Mouse (Mus musculus) liver, adult 2 months (tissue): Measurements from ENCODE around the gene Taok3. TPM values are rescaled to one million over a fixed set of nuclear protein-coding genes. Genes with fewer than 3 reads are reported as not detected.

Source experiments
- DNase-seq: peaks from one replicate; pipeline ENCODE4 v3.0.0-alpha.2; 2011; ENCODE audit warnings: low read depth, low spot score; ENCODE audit errors: extremely low read depth
- H3K27ac ChIP-seq: fragments of 200-500 bp; replicated peaks from 2 replicates; pipeline ENCODE4 v1.5.1; 2012; ENCODE audit warnings: low read depth, mild to moderate bottlenecking, control low read depth, inconsistent platforms, low read length; ENCODE audit not compliant: insufficient read depth
- H3K27me3 ChIP-seq: fragments of 200-500 bp; 2 replicates; pipeline ENCODE4 v1.6.1; 2012; ENCODE audit warnings: mild to moderate bottlenecking, moderate library complexity, low read length, inconsistent platforms; ENCODE audit not compliant: control insufficient read depth, insufficient read depth
- H3K36me3 ChIP-seq: fragments of 200-500 bp; 2 replicates; pipeline ENCODE4 v1.6.1; 2012; ENCODE audit warnings: low read length, inconsistent platforms; ENCODE audit not compliant: control insufficient read depth, insufficient read depth
- H3K4me1 ChIP-seq: fragments of 200-500 bp; 2 replicates; pipeline ENCODE4 v1.6.1; 2011; ENCODE audit warnings: low read length; ENCODE audit not compliant: control insufficient read depth, insufficient read depth
- H3K4me3 ChIP-seq: fragments of 200-500 bp; 2 replicates; pipeline ENCODE4 v1.5.1; 2011; ENCODE audit warnings: low read depth, mild to moderate bottlenecking, control low read depth, low read length, moderate library complexity; ENCODE audit not compliant: insufficient read depth
- H3K79me2 ChIP-seq: fragments of 200-500 bp; 2 replicates; pipeline ENCODE4 v1.6.1; 2012; ENCODE audit warnings: inconsistent platforms, mild to moderate bottlenecking, low read length, moderate library complexity; ENCODE audit not compliant: control insufficient read depth, insufficient read depth
- H3K9ac ChIP-seq: fragments of 200-500 bp; 2 replicates; pipeline ENCODE4 v1.6.1; 2012; ENCODE audit warnings: low read depth, mild to moderate bottlenecking, control low read depth, inconsistent platforms, low read length
- CTCF ChIP-seq: fragments of 200-500 bp; IDR thresholded peaks from 2 replicates; pipeline ENCODE4 v1.5.1; 2011; ENCODE audit warnings: low read depth, low read length, control low read depth
- POLR2A ChIP-seq: fragments of 200-500 bp; IDR thresholded peaks from 2 replicates; pipeline ENCODE4 v1.6.1; 2011; ENCODE audit warnings: low read length, control low read depth; ENCODE audit not compliant: insufficient read depth; ENCODE audit errors: extremely low read depth
- WGBS: fragments of 180-500 bp; shearing (Covaris S2); methylation state at CpG from one replicate; pipeline ENCODE4 v1.1.7; 2018; 5-methylcytosine and 5-hydroxymethylcytosine counted together
- polyA plus RNA-seq: library from polyadenylated mRNA; depleted of rRNA; stranded (reverse); fragments of >200 nt; gene quantifications from 2 replicates; pipeline ENCODE4 v1.2.3, GENCODE M21; 2012
- total RNA-seq: library from RNA; depleted of rRNA; stranded (reverse); fragments of >200 nt; gene quantifications from 2 replicates; pipeline ENCODE4 v1.2.3, GENCODE M21; 2014

The Taok3 gene
- total and polyA plus RNA-seq, 2 experiments = 16.2 to 23.0 TPM

DNA sequence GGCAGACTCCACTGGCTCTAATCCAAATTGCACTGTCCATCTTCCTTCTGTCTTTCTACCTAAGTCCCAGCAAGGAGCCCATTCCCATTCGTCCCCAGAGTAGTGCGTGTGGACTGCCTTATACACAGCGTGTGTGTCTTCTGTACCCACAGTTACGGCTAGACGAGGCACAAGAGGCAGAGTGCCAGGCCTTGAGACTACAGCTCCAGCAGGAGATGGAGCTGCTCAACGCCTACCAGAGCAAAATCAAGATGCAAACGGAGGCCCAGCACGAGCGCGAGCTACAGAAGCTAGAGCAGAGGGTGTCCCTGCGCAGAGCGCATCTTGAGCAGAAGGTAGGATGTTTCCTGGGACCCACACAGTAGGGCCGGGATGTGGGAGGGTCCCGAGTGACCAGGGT is 152.0 kb downstream of the Taok3 start:
- TF ChIP-seq CTCF (no peak), POLR2A (no peak)
- H3K27me3 ChIP-seq = no peaks in the 10 kb centered on the region
- 95% methylated on average over 14 of the region's 14 CpGs for WGBS
- H3K9ac ChIP-seq = no peak overlapping the region
- H3K4me3 ChIP-seq = no peak overlapping the region
- H3K4me1 ChIP-seq = no peaks in the 10 kb centered on the region
- H3K79me2 ChIP-seq = no peaks in the 10 kb centered on the region
- H3K36me3 ChIP-seq = no peaks in the 10 kb centered on the region; the same call in 1 of the 2 replicates
- no peak overlapping the region for H3K27ac ChIP-seq
- no peak for DNase-seq

DNA sequence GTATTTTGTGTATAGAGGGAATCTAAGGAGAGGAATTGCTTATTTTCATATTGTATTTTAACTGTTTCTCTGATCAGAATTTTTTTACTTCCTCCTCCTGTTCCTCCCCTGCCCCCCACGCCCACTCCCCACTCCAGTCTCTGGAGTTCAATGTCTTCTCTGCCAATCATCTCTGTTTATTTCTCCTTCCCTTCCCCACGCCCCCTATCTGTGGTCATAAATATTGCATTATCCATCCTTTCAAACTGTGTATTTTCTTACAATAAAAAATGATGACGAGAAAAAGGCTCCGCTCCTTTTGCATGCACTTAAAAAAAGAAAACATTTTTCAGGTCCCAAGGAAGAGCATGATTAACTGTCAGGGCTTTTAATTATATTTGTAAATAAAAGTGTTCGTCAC is 154.9 kb downstream of the Taok3 start:
- DNase-seq = no peak
- H3K4me1 ChIP-seq = peaks cover 10% of the 10 kb centered on the region
- H3K27me3 ChIP-seq = no peaks in the 10 kb centered on the region
- 70% methylated on average over 5 of the region's 5 CpGs for WGBS
- H3K27ac ChIP-seq = no peak overlapping the region
- no peaks in the 10 kb centered on the region for H3K79me2 ChIP-seq
- no peaks in the 10 kb centered on the region; the same call in 1 of the 2 replicates for H3K36me3 ChIP-seq
- TF ChIP-seq POLR2A = no peak
- TF ChIP-seq CTCF = no peak
- no peak overlapping the region for H3K4me3 ChIP-seq
- H3K9ac ChIP-seq = no peak overlapping the region

DNA sequence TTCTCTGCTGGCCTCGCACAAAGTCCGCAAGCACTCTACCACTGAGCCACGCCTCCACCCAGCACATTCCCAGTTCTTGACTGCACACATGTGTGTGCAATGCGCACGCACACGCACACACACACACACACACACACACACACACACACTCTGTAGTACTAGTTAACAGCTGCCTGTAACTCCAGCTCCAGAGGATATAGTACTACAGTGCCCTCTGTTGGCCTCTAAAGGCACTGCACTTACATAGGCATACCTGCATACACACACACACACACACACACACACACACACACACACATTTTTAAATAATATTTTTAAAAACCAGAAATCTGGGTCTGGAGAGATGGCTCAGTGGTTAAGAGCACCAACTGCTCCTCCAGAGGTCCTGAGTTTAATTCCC is 157.9 kb downstream of the Taok3 start:
- 97% methylated on average over 6 of the region's 6 CpGs for WGBS
- Histone ChIP-seq H3K4me3 (no peak overlapping the region), H3K79me2 (no peaks in the 10 kb centered on the region), H3K27ac (no peak overlapping the region), H3K36me3 (peaks cover 1% of the 10 kb centered on the region; the same call in 1 of the 2 replicates), H3K27me3 (no peaks in the 10 kb centered on the region), H3K9ac (no peak overlapping the region), H3K4me1 (peaks cover 10% of the 10 kb centered on the region)
- DNase-seq = no peak
- TF ChIP-seq POLR2A (no peak), CTCF (no peak)

DNA sequence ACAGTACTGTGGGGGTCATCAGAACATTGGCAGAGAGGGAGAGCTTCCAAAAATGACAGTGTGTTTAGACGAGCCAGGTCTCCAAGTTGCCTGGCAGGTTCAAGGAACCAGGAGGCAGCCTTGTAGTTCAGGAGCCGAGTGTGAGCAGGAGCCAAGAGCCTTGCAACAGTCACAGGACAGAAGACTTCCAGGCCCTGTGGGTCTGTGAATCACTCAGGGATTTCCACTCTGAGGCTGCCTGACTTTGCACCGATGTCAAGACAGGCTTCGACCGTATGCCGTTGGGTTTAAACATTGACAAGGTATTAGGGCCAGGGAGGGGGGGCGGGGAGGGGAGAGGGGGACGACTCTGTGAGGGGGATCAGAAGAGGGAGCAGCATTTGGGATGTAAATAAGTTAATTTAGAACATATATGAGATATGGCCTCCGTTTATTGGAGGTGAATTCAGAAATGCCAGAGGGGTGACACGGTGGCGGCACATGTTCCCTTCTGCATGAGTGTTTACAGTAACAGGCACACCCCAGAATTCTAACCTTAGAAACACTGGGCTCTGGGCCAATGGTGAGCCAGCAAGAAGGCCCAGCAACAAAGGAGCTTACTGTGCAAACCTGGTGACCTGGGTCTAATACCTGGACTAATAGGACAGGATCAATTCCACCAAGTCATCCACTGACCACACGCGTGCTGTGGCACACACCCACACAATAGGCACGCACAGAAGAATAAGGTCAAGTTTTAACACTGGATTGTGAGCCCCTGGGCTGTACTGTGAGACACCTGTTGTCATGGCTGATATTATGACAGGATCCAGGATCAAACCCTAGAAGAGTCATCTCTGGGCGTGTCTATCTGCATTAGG is 159.1 kb downstream of the Taok3 start:
- Histone ChIP-seq H3K9ac (peak overlapping the region; percentile 4; the same call in 1 of the 2 replicates), H3K4me1 (peaks cover 10% of the 10 kb centered on the region), H3K36me3 (peaks cover 3% of the 10 kb centered on the region; the same call in 1 of the 2 replicates), H3K4me3 (no peak overlapping the region), H3K27ac (peak overlapping the region; percentile 83), H3K27me3 (no peaks in the 10 kb centered on the region), H3K79me2 (no peaks in the 10 kb centered on the region)
- 29% methylated on average over 15 of the region's 15 CpGs for WGBS
- peak; percentile 97 for DNase-seq
- TF ChIP-seq POLR2A (no peak), CTCF (no peak)

DNA sequence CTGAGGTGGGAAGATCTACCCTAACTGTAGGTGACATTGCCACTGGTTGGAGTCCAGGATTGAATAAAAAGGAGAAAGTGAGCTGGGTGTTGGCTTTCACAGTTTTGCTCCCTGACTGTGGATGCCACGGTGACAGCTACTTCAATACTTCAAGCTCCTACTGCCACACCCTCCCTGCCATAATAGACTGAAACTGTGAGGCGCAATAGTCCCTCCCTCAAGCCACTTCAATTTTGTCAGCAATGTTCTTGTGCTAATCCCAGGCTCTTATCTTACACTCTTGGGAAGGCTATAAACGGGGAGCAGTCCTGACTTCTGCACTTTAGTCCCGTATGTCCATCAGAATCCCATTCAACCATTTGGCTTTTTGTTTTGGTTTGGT is 159.7 kb downstream of the Taok3 start:
- TF ChIP-seq POLR2A (no peak), CTCF (no peak)
- WGBS = 67% methylated on average over 4 of the region's 4 CpGs
- H3K27me3 ChIP-seq = no peaks in the 10 kb centered on the region
- no peak overlapping the region for H3K4me3 ChIP-seq
- no peak for DNase-seq
- peaks cover 8% of the 10 kb centered on the region; the same call in 1 of the 2 replicates for H3K36me3 ChIP-seq
- H3K27ac ChIP-seq = peak overlapping the region; percentile 32
- H3K4me1 ChIP-seq = peaks cover 11% of the 10 kb centered on the region
- no peaks in the 10 kb centered on the region for H3K79me2 ChIP-seq
- no peak overlapping the region for H3K9ac ChIP-seq

DNA sequence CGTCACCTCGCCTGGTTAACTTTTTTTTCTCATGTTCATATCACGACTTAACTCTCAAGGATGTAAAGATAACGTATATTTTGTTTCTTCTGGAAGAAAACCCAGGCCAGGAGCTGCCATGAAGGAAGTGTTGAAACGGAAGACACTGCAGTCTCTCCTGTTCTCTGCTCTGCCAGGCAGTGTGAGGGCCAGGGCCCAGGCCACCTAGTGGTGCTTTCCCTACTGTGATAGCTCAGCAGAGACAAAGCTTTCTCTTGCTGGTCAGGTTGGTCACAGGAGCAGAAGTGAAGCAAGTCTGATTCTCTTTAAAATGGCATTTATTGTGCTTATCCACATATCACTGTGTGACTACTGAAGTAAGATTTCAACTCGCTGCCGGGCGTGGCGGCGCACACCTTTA is 161.6 kb downstream of the Taok3 start:
- no peak overlapping the region for H3K4me3 ChIP-seq
- peaks cover 10% of the 10 kb centered on the region; the same call in 1 of the 2 replicates for H3K36me3 ChIP-seq

More for the DNA sequence above, 161.6 kb downstream of the Taok3 start:
- no peak for DNase-seq
- no peak overlapping the region for H3K27ac ChIP-seq
- peak; percentile 27; the same call in 1 of the 2 replicates for TF ChIP-seq CTCF
- TF ChIP-seq POLR2A = no peak
- H3K9ac ChIP-seq = no peak overlapping the region
- no peaks in the 10 kb centered on the region for H3K27me3 ChIP-seq
- peaks cover 24% of the 10 kb centered on the region for H3K4me1 ChIP-seq
- WGBS = 90% methylated on average over 10 of the region's 10 CpGs
- no peaks in the 10 kb centered on the region for H3K79me2 ChIP-seq
